Mouse (Mus musculus): ENCODE data around the gene Pfas. TPM values are rescaled to one million over a fixed set of nuclear protein-coding genes. Genes with fewer than 3 reads are reported as not detected.

The Pfas gene
- polyA plus RNA-seq, 1 experiment from 2014 or later: 16.8 TPM

- Histone ChIP-seq H3K4me2 (ENCODE audit: low read length) (no peak overlapping the region), H3K27me3 (ENCODE audit: control insufficient read depth, insufficient read depth, low read depth, low read length) (peaks cover 23% of the 10 kb centered on the region), H3K36me3 (ENCODE audit: control insufficient read depth, insufficient read depth, low read length) (no peaks in the 10 kb centered on the region), H3K9me3 (replicated peaks; ENCODE audit: control insufficient read depth, low read length, poor library complexity, severe bottlenecking) (no peaks in the 10 kb centered on the region), H3K4me1 (ENCODE audit: control insufficient read depth, insufficient read depth, low read length) (peaks cover 12% of the 10 kb centered on the region), H3K9ac (ENCODE audit: low read depth, low read length) (no peak overlapping the region), H3K27ac (ENCODE audit: low read length) (no peak overlapping the region), H3K4me3 (ENCODE audit: low read depth, low read length) (no peak overlapping the region)
- ATAC-seq: no peak
- 100% methylated on average over 1 of the region's 1 CpGs for WGBS
Observed at GRCm38 (mm10) chr11:68957971-68958370, 50.3 kb downstream of the Pfas start.

DNA sequence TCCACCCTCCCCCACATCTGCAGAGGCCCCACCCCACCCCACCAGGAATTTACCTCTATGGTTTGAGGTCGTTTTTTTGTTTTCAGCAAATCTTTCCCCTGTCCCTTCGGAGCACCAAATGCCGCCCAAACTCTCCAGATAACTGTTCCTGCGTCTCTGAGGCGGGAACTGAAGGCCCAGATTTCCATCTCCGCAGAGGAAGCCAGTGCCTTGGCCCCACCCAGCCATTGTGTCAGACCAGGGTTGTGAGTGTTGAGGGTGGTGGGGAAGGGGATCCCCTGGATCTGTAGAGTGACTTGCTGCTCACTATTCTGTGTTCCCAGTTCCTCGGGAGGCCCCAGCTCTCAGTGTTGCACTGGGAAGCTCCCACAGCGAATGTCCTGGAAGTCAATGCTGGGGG lies 51.0 kb downstream of the Pfas start, which contains the start of gene Arhgef15:
Arhgef15 (minus strand) TSS at position 173 of the 400 bp plus-strand sequence.
- Histone ChIP-seq H3K27ac (ENCODE audit: low read length) (no peak within 1 kb of the TSS), H3K9me3 (replicated peaks; ENCODE audit: control insufficient read depth, low read length, poor library complexity, severe bottlenecking) (no peaks in the 10 kb centered on the region), H3K4me2 (ENCODE audit: low read length) (no peak within 1 kb of the TSS), H3K9ac (ENCODE audit: low read depth, low read length) (no peak within 1 kb of the TSS), H3K4me3 (ENCODE audit: low read depth, low read length) (no peak within 1 kb of the TSS), H3K4me1 (ENCODE audit: control insufficient read depth, insufficient read depth, low read length) (peaks cover 12% of the 10 kb centered on the region), H3K27me3 (ENCODE audit: control insufficient read depth, insufficient read depth, low read depth, low read length) (peaks cover 23% of the 10 kb centered on the region), H3K36me3 (ENCODE audit: control insufficient read depth, insufficient read depth, low read length) (no peaks in the 10 kb centered on the region)
- 31% methylated on average over 8 of the region's 8 CpGs for WGBS
- no peak for ATAC-seq

GRCm38 (mm10) chr11:68956697-68957096 lies 51.6 kb downstream of the Pfas start:
- 36% methylated on average over 13 of the region's 13 CpGs for WGBS
- no peak for ATAC-seq
- no peak overlapping the region for H3K4me3 ChIP-seq (ENCODE audit: low read depth, low read length)
- H3K4me2 ChIP-seq (ENCODE audit: low read length): no peak overlapping the region
- no peaks in the 10 kb centered on the region for H3K9me3 ChIP-seq (replicated peaks; ENCODE audit: control insufficient read depth, low read length, poor library complexity, severe bottlenecking)
- peaks cover 12% of the 10 kb centered on the region for H3K4me1 ChIP-seq (ENCODE audit: control insufficient read depth, insufficient read depth, low read length)
- H3K27ac ChIP-seq (ENCODE audit: low read length): no peak overlapping the region
- peaks cover 23% of the 10 kb centered on the region for H3K27me3 ChIP-seq (ENCODE audit: control insufficient read depth, insufficient read depth, low read depth, low read length)
- H3K36me3 ChIP-seq (ENCODE audit: control insufficient read depth, insufficient read depth, low read length): no peaks in the 10 kb centered on the region
- H3K9ac ChIP-seq (ENCODE audit: low read depth, low read length): no peak overlapping the region

- peaks cover 12% of the 10 kb centered on the region for H3K4me1 ChIP-seq (ENCODE audit: control insufficient read depth, insufficient read depth, low read length)
- H3K36me3 ChIP-seq (ENCODE audit: control insufficient read depth, insufficient read depth, low read length): no peaks in the 10 kb centered on the region
- ATAC-seq: no peak
- WGBS: 38% methylated on average over 3 of the region's 3 CpGs
- no peak overlapping the region for H3K27ac ChIP-seq (ENCODE audit: low read length)
- H3K4me3 ChIP-seq (ENCODE audit: low read depth, low read length): no peak overlapping the region
- H3K4me2 ChIP-seq (ENCODE audit: low read length): no peak overlapping the region
- peaks cover 23% of the 10 kb centered on the region for H3K27me3 ChIP-seq (ENCODE audit: control insufficient read depth, insufficient read depth, low read depth, low read length)
- no peaks in the 10 kb centered on the region for H3K9me3 ChIP-seq (replicated peaks; ENCODE audit: control insufficient read depth, low read length, poor library complexity, severe bottlenecking)
- H3K9ac ChIP-seq (ENCODE audit: low read depth, low read length): no peak overlapping the region
Observed at GRCm38 (mm10) chr11:68956107-68956506, 52.2 kb downstream of the Pfas start.

- Histone ChIP-seq H3K27me3 (ENCODE audit: control insufficient read depth, insufficient read depth, low read depth, low read length) (peaks cover 23% of the 10 kb centered on the region), H3K9ac (ENCODE audit: low read depth, low read length) (no peak overlapping the region)
- ATAC-seq: no peak
Observed at GRCm38 (mm10) chr11:68955473-68955872, 52.8 kb downstream of the Pfas start.

DNA sequence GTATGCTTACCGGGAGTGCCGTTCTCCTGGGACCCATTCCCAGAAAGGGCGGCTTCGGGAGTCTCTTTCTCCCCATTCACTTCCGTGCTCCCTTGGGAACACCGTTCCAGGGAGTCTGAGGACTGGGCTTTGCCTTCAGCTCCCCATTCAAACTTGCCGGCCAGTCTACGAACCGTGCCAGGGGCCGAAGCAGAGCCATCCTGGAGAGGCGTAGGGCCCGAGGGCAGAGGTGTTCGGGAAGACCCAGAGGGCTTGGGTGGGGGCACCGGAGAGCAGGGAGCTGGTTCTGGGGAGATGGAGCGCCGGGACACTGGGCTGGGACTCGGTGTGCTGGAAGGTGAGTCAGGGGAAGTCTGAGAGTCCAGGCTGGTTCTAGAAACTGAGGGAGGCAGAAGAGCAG lies 53.9 kb downstream of the Pfas start:
- no peak for ATAC-seq
- no peaks in the 10 kb centered on the region for H3K36me3 ChIP-seq (ENCODE audit: control insufficient read depth, insufficient read depth, low read length)
- no peak overlapping the region for H3K27ac ChIP-seq (ENCODE audit: low read length)
- H3K9ac ChIP-seq (ENCODE audit: low read depth, low read length): peak overlapping the region; percentile 48
- 2% methylated on average over 17 of the region's 17 CpGs for WGBS
- H3K4me3 ChIP-seq (ENCODE audit: low read depth, low read length): peak overlapping the region; percentile 33
- H3K9me3 ChIP-seq (replicated peaks; ENCODE audit: control insufficient read depth, low read length, poor library complexity, severe bottlenecking): no peaks in the 10 kb centered on the region
- peaks cover 23% of the 10 kb centered on the region for H3K27me3 ChIP-seq (ENCODE audit: control insufficient read depth, insufficient read depth, low read depth, low read length)
- peak overlapping the region; percentile 60 for H3K4me2 ChIP-seq (ENCODE audit: low read length)
- H3K4me1 ChIP-seq (ENCODE audit: control insufficient read depth, insufficient read depth, low read length): peaks cover 12% of the 10 kb centered on the region

More at GRCm38 (mm10) chr11:68955473-68955872, 52.8 kb downstream of the Pfas start:
- 76% methylated on average over 5 of the region's 5 CpGs for WGBS
- no peaks in the 10 kb centered on the region for H3K36me3 ChIP-seq (ENCODE audit: control insufficient read depth, insufficient read depth, low read length)
- no peak overlapping the region for H3K27ac ChIP-seq (ENCODE audit: low read length)
- no peak overlapping the region for H3K4me3 ChIP-seq (ENCODE audit: low read depth, low read length)
- peak overlapping the region; percentile 60; the same call in 1 of the 2 replicates for H3K4me2 ChIP-seq (ENCODE audit: low read length)
- peaks cover 12% of the 10 kb centered on the region for H3K4me1 ChIP-seq (ENCODE audit: control insufficient read depth, insufficient read depth, low read length)
- no peaks in the 10 kb centered on the region for H3K9me3 ChIP-seq (replicated peaks; ENCODE audit: control insufficient read depth, low read length, poor library complexity, severe bottlenecking)

DNA sequence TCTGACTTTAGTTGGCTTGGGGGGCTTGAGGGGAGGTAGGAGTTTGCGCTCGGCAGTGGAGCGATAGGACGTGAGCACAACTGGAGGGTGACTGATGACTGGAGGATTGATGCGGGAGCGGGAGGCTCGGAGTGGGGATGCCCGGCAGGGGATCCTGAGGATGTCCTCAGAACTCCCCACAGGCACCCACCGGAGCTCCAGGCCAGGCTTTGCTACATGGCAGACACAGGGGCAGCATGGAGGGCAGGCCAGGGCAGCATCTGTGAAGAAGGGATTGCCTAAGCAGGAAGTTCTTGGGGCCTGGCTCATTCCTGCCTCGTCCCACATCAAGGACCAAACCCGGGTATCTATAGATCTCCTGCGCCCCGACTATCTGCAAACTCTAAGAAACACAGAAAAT lies 54.4 kb downstream of the Pfas start:
- Histone ChIP-seq H3K36me3 (ENCODE audit: control insufficient read depth, insufficient read depth, low read length) (no peaks in the 10 kb centered on the region), H3K9ac (ENCODE audit: low read depth, low read length) (no peak overlapping the region), H3K27ac (ENCODE audit: low read length) (no peak overlapping the region), H3K4me2 (ENCODE audit: low read length) (peak overlapping the region; percentile 60; the same call in 1 of the 2 replicates), H3K9me3 (replicated peaks; ENCODE audit: control insufficient read depth, low read length, poor library complexity, severe bottlenecking) (no peaks in the 10 kb centered on the region), H3K27me3 (ENCODE audit: control insufficient read depth, insufficient read depth, low read depth, low read length) (peaks cover 23% of the 10 kb centered on the region), H3K4me3 (ENCODE audit: low read depth, low read length) (no peak overlapping the region; the same call in 1 of the 2 replicates), H3K4me1 (ENCODE audit: control insufficient read depth, insufficient read depth, low read length) (peaks cover 12% of the 10 kb centered on the region)
- ATAC-seq: no peak
- 5% methylated on average over 13 of the region's 13 CpGs for WGBS

DNA sequence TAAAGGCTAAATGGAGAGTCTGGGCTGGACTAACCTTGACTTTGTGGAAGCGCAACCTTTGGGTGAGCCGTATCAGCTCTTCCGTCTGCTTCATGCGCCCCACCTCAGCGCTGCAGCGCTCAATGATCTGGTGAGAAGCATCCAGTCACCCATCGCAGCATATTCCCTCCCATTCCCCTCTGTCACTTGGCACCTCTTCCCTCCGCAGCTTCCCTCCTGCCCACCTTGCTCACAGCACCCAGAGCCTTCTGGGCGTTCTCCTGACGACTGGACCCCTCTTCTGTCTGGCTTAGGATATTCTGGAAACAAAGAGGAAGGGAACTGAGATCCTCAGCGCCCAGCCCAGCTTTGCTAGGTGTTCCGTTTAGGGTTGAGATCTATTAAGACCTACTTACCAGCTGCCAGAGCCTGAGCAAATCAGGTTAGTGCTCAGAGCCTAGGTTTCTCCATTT lies 60.7 kb downstream of the Pfas start:
- peak overlapping the region; percentile 49 for H3K4me3 ChIP-seq (ENCODE audit: low read depth, low read length)
- H3K36me3 ChIP-seq (ENCODE audit: control insufficient read depth, insufficient read depth, low read length): 0 out of 2 replicates have a peak, but pooled peaks cover 4% of the 10 kb centered on the region
- H3K27me3 ChIP-seq (ENCODE audit: control insufficient read depth, insufficient read depth, low read depth, low read length): no peaks in the 10 kb centered on the region
- H3K9me3 ChIP-seq (replicated peaks; ENCODE audit: control insufficient read depth, low read length, poor library complexity, severe bottlenecking): no peaks in the 10 kb centered on the region
- peak overlapping the region; percentile 56 for H3K4me2 ChIP-seq (ENCODE audit: low read length)
- peak overlapping the region; percentile 90 for H3K27ac ChIP-seq (ENCODE audit: low read length)
- H3K4me1 ChIP-seq (ENCODE audit: control insufficient read depth, insufficient read depth, low read length): peaks cover 10% of the 10 kb centered on the region
- peak; percentile 86 for ATAC-seq
- H3K9ac ChIP-seq (ENCODE audit: low read depth, low read length): peak overlapping the region; percentile 70
- 4% methylated on average over 12 of the region's 12 CpGs for WGBS

GRCm38 (mm10) chr11:68946806-68947440 lies 61.3 kb downstream of the Pfas start:
- Histone ChIP-seq H3K4me2 (ENCODE audit: low read length) (peak overlapping the region; percentile 56), H3K36me3 (ENCODE audit: control insufficient read depth, insufficient read depth, low read length) (0 out of 2 replicates have a peak, but pooled peaks cover 4% of the 10 kb centered on the region), H3K9ac (ENCODE audit: low read depth, low read length) (peak overlapping the region; percentile 70), H3K27ac (ENCODE audit: low read length) (peak overlapping the region; percentile 90), H3K9me3 (replicated peaks; ENCODE audit: control insufficient read depth, low read length, poor library complexity, severe bottlenecking) (no peaks in the 10 kb centered on the region), H3K27me3 (ENCODE audit: control insufficient read depth, insufficient read depth, low read depth, low read length) (no peaks in the 10 kb centered on the region), H3K4me3 (ENCODE audit: low read depth, low read length) (peak overlapping the region; percentile 49), H3K4me1 (ENCODE audit: control insufficient read depth, insufficient read depth, low read length) (peaks cover 10% of the 10 kb centered on the region)
- WGBS: 5% methylated on average over 14 of the region's 16 CpGs
- ATAC-seq: peak; percentile 69

All from midbrain, embryonic 16.5 days (tissue).